Mouse (Mus musculus) CH12.LX (cell line): Measurements from ENCODE around the gene Srrm3. TPM values are rescaled to one million over a fixed set of nuclear protein-coding genes. Genes with fewer than 3 reads are reported as not detected.

Experiments used
- DNase-seq: peaks from one replicate; pipeline ENCODE4 v3.0.0-alpha.2; 2013; ENCODE audit errors: extremely low read depth
- H3K27ac ChIP-seq: 2 replicates; pipeline ENCODE4 v1.5.1; 2012; ENCODE audit warnings: low read depth, mild to moderate bottlenecking, control low read depth, moderate library complexity; ENCODE audit not compliant: insufficient read depth
- H3K27me3 ChIP-seq: replicated peaks from 2 replicates; pipeline ENCODE3; 2012; ENCODE audit warnings: inconsistent platforms
- H3K36me3 ChIP-seq, 2 experiments: replicated peaks in 1 of 2; 2 replicates each; pipeline versions ENCODE3 to v1.6.1; 2012; ENCODE audit warnings: inconsistent platforms in 1 of 2, low read length in 1 of 2, mild to moderate bottlenecking in 1 of 2, mixed read lengths in 1 of 2, moderate library complexity in 1 of 2; ENCODE audit not compliant: control insufficient read depth in 1 of 2, insufficient read depth in 1 of 2
- H3K4me1 ChIP-seq, 2 experiments: 2 replicates each; pipeline ENCODE4 v1.6.1; 2012; ENCODE audit warnings: inconsistent platforms in 1 of 2, moderate library complexity in 1 of 2; ENCODE audit not compliant: insufficient read depth in 2 of 2, control insufficient read depth in 1 of 2
- H3K4me2 ChIP-seq: 2 replicates; pipeline ENCODE4 v1.6.1; 2012; ENCODE audit warnings: low read depth, mild to moderate bottlenecking, control low read depth; ENCODE audit not compliant: poor library complexity, insufficient read depth, severe bottlenecking
- H3K4me3 ChIP-seq, 3 experiments: fragments of 150-350 bp in 1 of 3; sonication (generic) in 1 of 3; replicated peaks in 1 of 3; 2 replicates each; pipeline versions ENCODE3 to v1.5.1; 2011 to 2012; ENCODE audit warnings: low read depth in 2 of 3, low read length in 2 of 3, mild to moderate bottlenecking in 2 of 3, moderate library complexity in 2 of 3, control low read depth in 1 of 3, improper control_type of control experiment in 1 of 3, inconsistent platforms in 1 of 3, mixed read lengths in 1 of 3; ENCODE audit not compliant: poor library complexity in 1 of 3
- H3K79me2 ChIP-seq: replicated peaks from 2 replicates; pipeline ENCODE4 v1.6.1; 2012; ENCODE audit warnings: mild to moderate bottlenecking, moderate library complexity; ENCODE audit not compliant: control insufficient read depth, poor library complexity, insufficient read depth, severe bottlenecking; ENCODE audit errors: extremely low read depth
- H3K9ac ChIP-seq: 2 replicates; pipeline ENCODE4 v1.6.1; 2012; ENCODE audit warnings: low read depth, mild to moderate bottlenecking, control low read depth, moderate library complexity; ENCODE audit not compliant: insufficient read depth
- H3K9me3 ChIP-seq: replicated peaks from 2 replicates; pipeline ENCODE3; 2012; ENCODE audit warnings: low read length, inconsistent platforms, mixed read lengths
- BHLHE40 ChIP-seq: IDR thresholded peaks from 2 replicates; pipeline ENCODE4 v1.6.1; 2011; ENCODE audit warnings: mild to moderate bottlenecking, low read depth, low read length, improper control_type of control experiment
- CTCF ChIP-seq, 2 experiments: IDR thresholded peaks in 1 of 2; conservative IDR thresholded peaks in 1 of 2; 2 replicates each; pipeline ENCODE4 v1.5.1; 2011 to 2012; ENCODE audit warnings: low read depth in 2 of 2, low read length in 2 of 2, improper control_type of control experiment in 1 of 2, inconsistent platforms in 1 of 2, mild to moderate bottlenecking in 1 of 2, moderate library complexity in 1 of 2
- ELF1 ChIP-seq: IDR thresholded peaks from 2 replicates; pipeline ENCODE4 v1.6.1; 2014; ENCODE audit warnings: low read depth, mild to moderate bottlenecking, inconsistent platforms, low read length, improper control_type of control experiment
- ETS1 ChIP-seq: conservative IDR thresholded peaks from 2 replicates; pipeline ENCODE4 v1.6.1; 2012; ENCODE audit warnings: low read depth, mild to moderate bottlenecking, inconsistent platforms, low read length, improper control_type of control experiment, moderate library complexity
- GABPA ChIP-seq: IDR thresholded peaks from 2 replicates; pipeline ENCODE4 v1.6.1; 2012; ENCODE audit warnings: low read depth, low read length, improper control_type of control experiment, inconsistent platforms; ENCODE audit not compliant: insufficient replicate concordance
- HCFC1 ChIP-seq: IDR thresholded peaks from 2 replicates; pipeline ENCODE4 v1.6.1; 2012; ENCODE audit warnings: low read depth, mild to moderate bottlenecking, inconsistent platforms, low read length, improper control_type of control experiment
- IRF4 ChIP-seq: IDR thresholded peaks from 2 replicates; pipeline ENCODE4 v1.6.1; 2014; ENCODE audit warnings: low read depth, mild to moderate bottlenecking, inconsistent platforms, low read length, improper control_type of control experiment
- JUN ChIP-seq: IDR thresholded peaks from 2 replicates; pipeline ENCODE4 v1.6.1; 2011; ENCODE audit warnings: low read depth, mild to moderate bottlenecking, low read length, improper control_type of control experiment, moderate library complexity; ENCODE audit not compliant: insufficient read depth
- JUND ChIP-seq: conservative IDR thresholded peaks from 2 replicates; pipeline ENCODE4 v1.6.1; 2011; ENCODE audit warnings: low read depth, low read length, improper control_type of control experiment
- MAFK ChIP-seq: IDR thresholded peaks from 2 replicates; pipeline ENCODE4 v1.6.1; 2011; ENCODE audit warnings: low read length, improper control_type of control experiment; ENCODE audit not compliant: insufficient replicate concordance
- MAX ChIP-seq: IDR thresholded peaks from 2 replicates; pipeline ENCODE4 v1.6.1; 2011; ENCODE audit warnings: low read length, improper control_type of control experiment
- MAZ ChIP-seq: IDR thresholded peaks from 2 replicates; pipeline ENCODE4 v1.6.1; 2012; ENCODE audit warnings: low read depth, mild to moderate bottlenecking, inconsistent platforms, low read length, improper control_type of control experiment, moderate library complexity
- MXI1 ChIP-seq: IDR thresholded peaks from 2 replicates; pipeline ENCODE4 v1.6.1; 2011; ENCODE audit warnings: mild to moderate bottlenecking, low read depth, low read length, improper control_type of control experiment
- MYC ChIP-seq: IDR thresholded peaks from 2 replicates; pipeline ENCODE4 v1.6.1; 2011; ENCODE audit warnings: low read depth, mild to moderate bottlenecking, improper control_type of control experiment, low read length
- NELFE ChIP-seq: IDR thresholded peaks from 2 replicates; pipeline ENCODE4 v1.6.1; 2011; ENCODE audit warnings: low read depth, low read length, improper control_type of control experiment
- NRF1 ChIP-seq: IDR thresholded peaks from 2 replicates; pipeline ENCODE4 v1.6.1; 2014; ENCODE audit warnings: low read depth, mild to moderate bottlenecking, inconsistent platforms, low read length, improper control_type of control experiment, moderate library complexity
- POLR2A ChIP-seq: IDR thresholded peaks from 2 replicates; pipeline ENCODE4 v1.6.1; 2011; ENCODE audit warnings: low read depth, mild to moderate bottlenecking, improper control_type of control experiment, low read length
- POLR2AphosphoS2 ChIP-seq: IDR thresholded peaks from 2 replicates; pipeline ENCODE4 v1.6.1; 2011; ENCODE audit warnings: low read depth, low read length, improper control_type of control experiment
- RCOR1 ChIP-seq: conservative IDR thresholded peaks from 2 replicates; pipeline ENCODE4 v1.6.1; 2012; ENCODE audit warnings: low read depth, mild to moderate bottlenecking, inconsistent platforms, low read length, improper control_type of control experiment
- SIN3A ChIP-seq: IDR thresholded peaks from 2 replicates; pipeline ENCODE4 v1.6.1; 2012; ENCODE audit warnings: low read length, improper control_type of control experiment, inconsistent platforms
- SMC3 ChIP-seq: IDR thresholded peaks from 2 replicates; pipeline ENCODE4 v1.6.1; 2011; ENCODE audit warnings: low read depth, low read length, improper control_type of control experiment
- TBP ChIP-seq: conservative IDR thresholded peaks from 2 replicates; pipeline ENCODE4 v1.6.1; 2011; ENCODE audit warnings: low read depth, low read length, improper control_type of control experiment
- USF1 ChIP-seq: IDR thresholded peaks from 2 replicates; pipeline ENCODE4 v1.6.1; 2014; ENCODE audit warnings: low read depth, mild to moderate bottlenecking, inconsistent platforms, low read length, improper control_type of control experiment
- USF2 ChIP-seq: conservative IDR thresholded peaks from 2 replicates; pipeline ENCODE4 v1.6.1; 2011; ENCODE audit warnings: low read depth, low read length, improper control_type of control experiment
- ZC3H11A ChIP-seq: IDR thresholded peaks from 2 replicates; pipeline ENCODE4 v1.6.1; 2012; ENCODE audit warnings: low read depth, mild to moderate bottlenecking, inconsistent platforms, low read length, improper control_type of control experiment
- ZMIZ1 ChIP-seq: IDR thresholded peaks from 2 replicates; pipeline ENCODE4 v1.6.1; 2012; ENCODE audit warnings: low read depth, mild to moderate bottlenecking, inconsistent platforms, low read length, improper control_type of control experiment
- ZNF384 ChIP-seq: IDR thresholded peaks from 2 replicates; pipeline ENCODE4 v1.6.1; 2012; ENCODE audit warnings: low read depth, low read length, improper control_type of control experiment, inconsistent platforms
- dilution Hi-C: fragments of 300-500 bp; cut with MboI; formaldehyde crosslinking; loops from 2 replicates; pipeline ENCODE4 v1.14.3; 2020; ENCODE audit warnings: low sequenced_read_pairs; ENCODE audit not compliant: extremely low pct_unique_long_range_greater_than_20kb, extremely low pct_ligation_motif_present
- in situ Hi-C: fragments of 300-500 bp; cut with MboI; formaldehyde crosslinking; loops from 3 replicates; pipeline ENCODE4 v1.14.3; 2019; ENCODE audit warnings: low sequenced_read_pairs, low pct_ligation_motif_present, low pct_unique_long_range_greater_than_20kb, mixed read lengths
- polyA plus RNA-seq: library from polyadenylated mRNA; unstranded; fragments of >175 nt; gene quantifications from 2 replicates; pipeline ENCODE4 v1.2.1, GENCODE M21; 2012; ENCODE audit warnings: low read depth; ENCODE audit not compliant: insufficient read length
- total RNA-seq, 2 experiments: library from RNA; depleted of rRNA; stranded (reverse); fragments of 300-350 nt in 1 of 2; fragments of >200 nt in 1 of 2; gene quantifications; 2 replicates each; pipeline ENCODE4 v1.2.3; 2012 to 2014

The Srrm3 gene
- total and polyA plus RNA-seq, 3 experiments: not detected

DNA sequence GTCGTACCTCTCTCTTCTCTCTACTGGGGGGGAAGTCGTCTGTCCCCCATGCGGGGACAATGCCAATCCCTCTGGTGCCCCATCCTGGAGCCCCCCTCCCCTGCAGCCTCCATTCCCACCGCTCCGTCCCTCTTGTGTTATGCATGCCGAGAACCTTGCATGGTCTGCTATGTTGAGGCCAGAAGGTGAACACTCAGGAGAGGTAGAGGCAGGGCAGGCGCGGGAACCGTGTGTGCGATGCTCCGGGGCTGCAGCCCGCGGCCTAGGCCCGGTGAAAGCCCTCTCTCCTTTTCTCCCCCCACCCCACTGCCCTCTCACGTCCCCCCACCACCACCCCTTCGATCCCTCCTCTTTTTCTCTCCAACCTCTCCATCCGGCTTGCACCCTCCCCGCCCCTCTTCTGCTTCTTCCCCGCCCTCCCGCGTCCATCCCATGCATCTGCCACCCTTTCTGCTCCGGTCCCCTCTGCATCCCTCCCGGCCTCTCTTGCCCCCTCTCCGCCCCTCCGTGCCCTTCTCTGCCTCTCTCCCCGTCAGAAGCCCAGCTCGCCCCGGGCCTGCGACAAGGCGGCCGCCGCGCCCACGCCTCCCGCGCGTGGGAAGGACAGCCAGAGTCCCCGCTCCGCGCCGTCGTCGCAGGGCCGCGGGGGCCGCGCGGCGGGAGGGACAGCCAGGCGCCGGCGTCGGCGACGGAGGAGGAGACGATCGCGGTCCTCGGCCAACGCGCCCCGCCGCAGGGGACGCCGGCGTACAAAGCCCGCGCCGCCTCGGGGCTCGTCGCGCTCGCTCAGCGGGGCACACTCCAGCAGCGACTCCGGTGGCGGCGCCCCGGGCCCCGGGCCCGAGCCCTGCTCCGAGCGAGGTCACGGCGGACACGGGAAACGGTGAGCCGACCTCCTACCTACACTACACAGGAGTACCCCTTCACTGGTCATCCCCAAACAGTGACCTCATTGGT lies 61.2 kb downstream of the Srrm3 start:
- TF ChIP-seq MAFK: no peak
- TF ChIP-seq BHLHE40: no peak
- TF ChIP-seq ZMIZ1: no peak
- TF ChIP-seq JUN: no peak
- TF ChIP-seq POLR2A: no peak
- TF ChIP-seq HCFC1: no peak
- TF ChIP-seq CTCF (conservative IDR thresholded peaks at IDR 0.05 in 1 of 2, IDR thresholded peaks at IDR 0.05 in 1 of 2; ENCODE audit: low read depth in 2 of 2, low read length in 2 of 2): no peak
- no peak for TF ChIP-seq JUND
- TF ChIP-seq RCOR1: no peak
- no peak for TF ChIP-seq SIN3A
- no peak for TF ChIP-seq GABPA
- no peak for TF ChIP-seq SMC3
- no peak for TF ChIP-seq ELF1
- peaks cover 23% of the 10 kb centered on the region for H3K27me3 ChIP-seq
- no peak overlapping the region for H3K9ac ChIP-seq
- no peak overlapping the region for H3K4me3 ChIP-seq
- H3K79me2 ChIP-seq: no peaks in the 10 kb centered on the region
- dilution Hi-C loops: no loop called here
- peaks cover 24% of the 10 kb centered on the region for H3K9me3 ChIP-seq
- in situ Hi-C loops: loop anchor here (10.0 kb wide), 1 partner anchor 253 kb away; no protein-coding TSS in a partner anchor
- no peak overlapping the region for H3K27ac ChIP-seq
- H3K36me3 ChIP-seq: no peaks in the 10 kb centered on the region
- peaks cover 0 to 23% of the 10 kb centered on the region in 2 experiments; a peak in 2 of 4 replicates for H3K4me1 ChIP-seq
- no peak for DNase-seq
- no peak overlapping the region for H3K4me2 ChIP-seq

DNA sequence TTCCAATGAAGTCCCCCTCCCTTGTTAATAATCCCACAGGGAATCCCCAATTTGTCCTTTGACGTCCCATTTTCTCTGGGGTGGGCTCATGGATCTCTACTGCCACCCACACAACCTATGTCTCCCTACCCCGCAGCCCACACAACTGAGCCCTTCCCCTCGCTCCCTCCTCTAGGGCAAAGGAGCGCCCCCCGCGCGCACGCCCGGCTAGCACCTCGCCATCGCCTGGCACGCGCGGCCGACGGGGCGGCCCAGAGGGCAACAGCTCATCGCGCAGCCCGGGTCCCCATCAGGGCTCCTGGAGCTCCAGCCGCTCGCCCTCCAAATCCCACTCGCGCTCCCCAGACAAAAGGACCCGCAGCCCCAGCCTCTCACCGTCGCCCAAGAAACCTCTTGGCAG lies 62.0 kb downstream of the Srrm3 start:
- Histone ChIP-seq H3K36me3 (no peaks in the 10 kb centered on the region), H3K27me3 (peaks cover 20% of the 10 kb centered on the region), H3K4me3 (no peak overlapping the region), H3K4me1 (peaks cover 0 to 27% of the 10 kb centered on the region in 2 experiments; a peak in 2 of 4 replicates), H3K9ac (no peak overlapping the region), H3K79me2 (no peaks in the 10 kb centered on the region), H3K27ac (no peak overlapping the region), H3K9me3 (peaks cover 24% of the 10 kb centered on the region), H3K4me2 (no peak overlapping the region)
- no peak for DNase-seq
- dilution Hi-C loops (no loop called here), in situ Hi-C loops (loop anchor here (10.0 kb wide), 1 partner anchor 254 kb away; no protein-coding TSS in a partner anchor)
- no peak for TF ChIP-seq MAZ
- TF ChIP-seq MXI1: no peak
- no peak for TF ChIP-seq NELFE
- no peak for TF ChIP-seq MYC
- TF ChIP-seq USF1: no peak
- no peak for TF ChIP-seq ETS1
- TF ChIP-seq ELF1: no peak
- no peak for TF ChIP-seq BHLHE40
- no peak for TF ChIP-seq ZC3H11A
- no peak for TF ChIP-seq MAFK
- TF ChIP-seq HCFC1: no peak
- TF ChIP-seq IRF4: no peak
- no peak for TF ChIP-seq ZNF384
- TF ChIP-seq MAX: no peak
- TF ChIP-seq TBP: no peak
- TF ChIP-seq POLR2AphosphoS2: no peak
- no peak for TF ChIP-seq NRF1
- no peak for TF ChIP-seq USF2
